Mouse (Mus musculus) neural tube, embryonic 10.5 days (tissue): ENCODE measurements around the gene Gm3183.
"Not testable (repeated sequence)": the region's sequence is repeated elsewhere in the genome, so short reads cannot be mapped to it uniquely, and the experiment has no call there.

Source experiments
- DNase-seq: peaks from one replicate; pipeline ENCODE4 v3.0.0-alpha.2; 2017; ENCODE audit warnings: low spot score; ENCODE audit errors: extremely low spot score

Gene Gm3183

DNA sequence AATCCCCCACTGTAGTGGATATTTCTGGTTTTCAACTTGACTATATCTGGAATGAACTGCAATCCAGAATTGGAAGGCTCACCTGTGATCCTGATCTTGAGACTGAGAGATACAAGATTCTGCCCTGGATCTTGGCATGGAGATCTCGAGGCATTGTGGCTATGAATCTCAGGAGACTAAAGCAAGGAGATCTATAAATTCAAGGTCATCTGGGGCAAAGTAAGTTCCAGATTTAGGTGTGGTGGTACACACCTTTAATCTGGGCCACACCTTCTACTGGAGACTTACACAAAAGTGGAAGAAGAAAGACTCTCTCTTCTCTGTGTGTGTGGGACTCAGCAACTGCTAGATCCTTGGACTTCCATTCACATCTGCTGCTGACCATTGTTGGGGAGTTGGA, at the start of gene Gm3183:
Gene Gm3183, plus strand, starts transcription at position 301 of the 400 bp plus-strand sequence.
- DNase-seq = not testable (repeated sequence)
